Mouse (Mus musculus) fat pad, adult 2 months (tissue): ENCODE measurements around the gene Gimap3.

Experiments
- DNase-seq: peaks from one replicate; pipeline ENCODE4 v3.0.0-alpha.2; 2011; ENCODE audit warnings: low read depth, low spot score; ENCODE audit errors: extremely low read depth

Gene Gimap3

DNA sequence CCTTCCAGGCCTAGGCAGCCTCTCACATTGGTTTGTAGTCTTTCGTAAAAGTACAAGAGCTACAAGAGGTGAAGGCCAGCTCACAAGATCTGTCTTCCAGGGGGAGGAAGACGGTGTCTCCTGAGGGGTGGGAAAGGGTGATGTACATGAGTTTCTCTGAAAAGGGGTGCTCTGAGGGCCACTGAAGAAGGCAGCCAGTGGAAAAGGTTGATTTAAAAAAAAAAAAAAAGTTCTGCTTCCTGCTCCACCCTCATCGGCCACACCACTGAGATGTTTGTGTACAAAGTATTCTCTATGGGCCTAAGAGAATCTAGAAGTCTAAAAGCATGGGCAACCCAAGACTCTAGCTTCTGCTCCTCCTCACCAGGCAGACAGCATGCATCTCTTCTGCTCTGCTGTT, at the start of gene Gimap3:
Gimap3 (minus strand) TSS at position 156 of the 400 bp plus-strand sequence.
- DNase-seq = no peak

DNA sequence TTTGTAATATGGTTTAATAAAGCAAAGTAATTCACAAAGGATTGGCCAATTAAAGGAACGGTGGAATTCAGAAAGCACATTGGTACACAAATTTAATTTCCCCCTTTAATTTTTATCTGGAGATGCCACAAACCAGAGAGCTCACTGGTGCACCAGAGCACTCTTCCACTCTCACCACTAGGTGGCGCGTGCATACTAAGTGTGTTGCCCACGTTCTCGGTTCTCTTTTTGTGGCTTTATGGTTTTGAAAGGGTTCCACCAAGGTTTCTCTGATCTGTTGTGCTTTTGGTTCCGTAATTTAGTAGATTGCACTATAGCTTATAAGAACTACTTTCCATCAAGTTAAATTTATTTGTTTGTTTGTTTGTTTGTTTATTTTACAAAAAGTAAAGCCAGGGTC, 47.2 kb upstream of the Gimap3 start:
- no peak for DNase-seq

GRCm38 (mm10) chr6:48815013-48815412, 44.4 kb upstream of the Gimap3 start:
- DNase-seq = no peak

- DNase-seq = no peak
Observed at GRCm38 (mm10) chr6:48809494-48810219, 39.0 kb upstream of the Gimap3 start.

- no peak for DNase-seq
Observed at GRCm38 (mm10) chr6:48806746-48807145, 36.1 kb upstream of the Gimap3 start.

DNA sequence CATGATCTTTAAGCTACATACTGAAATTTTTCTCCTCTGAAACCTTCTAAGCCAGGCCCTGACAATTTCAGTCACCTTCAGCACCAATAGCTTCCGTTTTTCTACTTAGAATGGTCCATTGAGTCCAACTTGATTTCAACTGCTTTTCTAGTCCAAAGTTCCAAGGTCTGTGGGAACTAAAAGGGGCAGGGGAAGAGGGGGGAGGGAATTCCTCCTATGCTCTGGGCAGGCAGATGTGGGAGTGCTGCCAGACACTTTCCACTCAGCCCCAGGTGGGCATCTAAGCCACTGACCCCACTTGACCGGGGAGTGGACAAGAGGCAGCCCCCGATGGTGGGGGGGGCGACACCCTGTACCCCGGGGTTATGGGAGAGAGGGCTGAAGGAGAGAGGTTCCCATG, 33.7 kb upstream of the Gimap3 start:
- no peak for DNase-seq

DNA sequence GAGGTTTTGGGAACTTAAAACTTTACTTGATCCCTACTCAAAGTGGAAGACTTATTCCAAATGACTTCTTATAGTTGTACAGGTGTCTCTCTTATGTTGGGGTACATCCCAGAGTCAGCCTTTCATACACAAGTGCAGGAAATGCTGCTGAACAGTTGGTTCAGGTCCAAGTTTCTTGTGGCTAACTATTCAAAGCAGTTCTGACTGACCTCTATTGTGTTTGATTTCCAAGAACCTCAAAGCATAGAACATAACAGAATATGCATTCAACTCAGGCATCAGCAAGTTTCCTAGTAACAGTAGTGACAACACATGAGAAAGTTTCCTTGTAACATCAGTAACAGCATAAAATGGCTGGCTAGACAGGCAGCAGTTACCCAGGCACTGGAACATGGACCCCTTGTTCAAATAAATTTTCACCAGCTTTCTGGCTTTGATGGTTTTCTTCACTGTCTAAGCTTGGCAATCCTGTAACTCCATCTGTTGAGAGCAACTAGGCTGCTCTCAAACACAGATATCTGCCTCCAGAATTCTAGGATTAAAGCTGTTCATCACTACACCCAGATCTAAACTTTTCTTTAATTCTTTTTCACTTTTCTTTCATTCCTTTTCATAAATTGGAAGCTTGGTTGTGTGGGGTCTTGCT, 32.9 kb upstream of the Gimap3 start:
- no peak for DNase-seq

DNA sequence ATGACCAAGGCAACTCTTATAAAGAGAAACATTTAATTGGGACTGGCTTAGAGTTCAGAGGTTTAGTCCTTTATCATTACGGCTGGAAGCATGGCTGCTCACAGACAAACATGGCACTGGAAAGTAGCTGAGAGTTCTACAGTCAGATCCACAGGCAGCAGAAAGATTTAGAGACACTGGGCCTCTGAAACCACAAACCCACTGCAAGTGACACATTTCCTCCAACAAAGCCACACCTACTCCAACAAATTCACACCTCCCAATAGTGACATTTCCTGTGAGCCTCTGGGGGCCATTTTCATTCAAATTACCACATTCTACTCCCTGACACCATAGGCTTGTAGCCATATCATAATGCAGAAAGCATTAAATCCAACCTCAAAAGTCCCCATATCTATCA, 31.2 kb upstream of the Gimap3 start:
- DNase-seq = no peak

DNA sequence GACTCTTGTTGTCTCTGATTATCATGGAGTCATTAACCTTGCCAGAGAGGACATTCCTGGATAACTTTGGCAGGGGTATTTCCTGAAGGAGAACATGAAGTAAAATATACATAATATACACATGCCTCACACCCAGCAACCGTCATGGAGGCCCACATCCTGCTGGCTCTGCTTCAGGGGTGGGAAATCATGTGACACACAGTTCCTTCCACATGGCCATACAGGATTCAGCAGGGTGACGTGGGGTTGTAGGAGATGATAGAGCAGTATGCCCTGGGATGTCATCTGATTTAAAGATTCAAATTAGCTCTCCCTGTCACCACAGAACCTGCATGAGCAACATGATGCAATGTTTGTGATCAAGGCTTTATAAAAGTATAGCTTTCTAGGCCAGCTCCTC, 17.2 kb upstream of the Gimap3 start:
- DNase-seq = no peak

DNA sequence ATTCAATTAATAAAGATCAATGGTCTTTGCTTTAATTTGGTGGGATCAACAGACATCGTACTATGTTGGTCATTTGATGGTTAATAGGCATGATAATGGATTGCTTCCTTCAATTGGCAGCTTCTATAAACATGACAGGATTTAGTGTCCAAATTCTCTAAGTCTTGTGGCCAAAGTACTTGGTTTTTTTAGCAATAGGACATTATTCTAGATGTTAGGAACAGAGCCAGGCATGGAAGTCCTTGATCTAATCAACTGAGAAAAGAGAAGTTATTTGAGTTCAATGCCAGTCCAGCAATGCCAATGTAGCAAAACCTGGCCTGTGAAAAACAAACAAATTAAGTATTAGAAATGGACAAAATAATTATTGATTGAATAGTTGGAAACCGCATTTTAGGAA, 14.9 kb upstream of the Gimap3 start:
- DNase-seq = no peak

GRCm38 (mm10) chr6:48785189-48785588, 14.5 kb upstream of the Gimap3 start:
- peak; percentile 82 for DNase-seq

DNA sequence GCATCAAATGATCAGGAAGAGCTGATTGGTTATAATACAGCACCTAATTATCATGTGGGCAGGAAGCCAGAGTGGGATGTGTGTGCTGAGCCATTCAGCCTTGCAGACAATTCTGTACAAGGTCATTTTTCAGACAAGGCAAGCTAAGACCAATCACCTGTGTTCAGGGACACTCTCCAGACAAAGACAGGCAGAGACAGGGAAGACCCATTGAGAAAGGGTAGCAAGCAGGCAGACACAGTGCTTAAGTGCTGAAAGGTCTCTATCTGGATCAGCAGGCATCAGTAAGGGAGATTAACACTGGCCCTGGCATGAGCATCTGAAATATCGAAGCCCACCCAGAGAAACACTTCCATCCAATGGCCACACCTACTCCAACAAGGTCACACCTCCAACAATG, 13.8 kb upstream of the Gimap3 start:
- DNase-seq = no peak

DNA sequence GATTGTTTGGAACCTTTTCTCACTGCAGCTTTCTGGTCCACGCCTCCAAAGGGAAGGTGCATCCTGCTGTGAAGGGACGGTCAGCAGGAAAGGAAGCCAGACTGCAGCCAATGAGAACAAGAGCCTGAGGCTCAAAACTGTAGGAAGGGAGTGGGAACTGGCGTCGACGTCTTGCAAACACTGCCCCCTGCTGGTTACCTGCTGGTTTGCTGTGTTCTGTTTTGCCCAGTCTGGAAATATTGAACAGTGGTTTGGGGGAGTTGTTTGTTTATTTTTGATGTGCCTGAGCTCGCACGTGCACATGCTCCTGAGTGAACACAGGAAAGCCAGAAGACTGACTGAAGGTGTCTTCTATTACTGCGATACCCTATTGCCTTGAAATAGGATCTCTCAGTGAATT, 1.4 kb upstream of the Gimap3 start:
- DNase-seq = no peak

DNA sequence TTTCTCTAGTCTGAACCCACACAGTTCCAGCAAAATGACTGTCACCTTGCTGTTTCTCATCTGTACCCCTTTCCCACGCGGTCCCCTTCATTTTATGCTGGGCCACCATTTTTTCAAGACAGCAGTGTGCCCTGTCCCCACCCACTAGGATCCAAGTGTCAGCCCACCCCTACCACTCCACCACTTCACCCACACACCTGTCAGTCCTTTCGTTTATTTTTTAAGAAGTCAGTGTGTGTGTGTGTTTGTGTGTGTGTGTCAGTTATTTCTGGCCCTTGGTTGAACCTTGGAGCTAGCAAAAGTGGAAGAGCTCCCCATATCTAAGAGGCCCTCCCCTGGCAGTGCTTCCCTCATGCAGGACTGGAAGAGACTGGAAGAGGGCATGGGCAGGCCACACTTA, 1.7 kb downstream of the Gimap3 start:
- DNase-seq = no peak

GRCm38 (mm10) chr6:48768178-48768869, 2.3 kb downstream of the Gimap3 start:
- no peak for DNase-seq

DNA sequence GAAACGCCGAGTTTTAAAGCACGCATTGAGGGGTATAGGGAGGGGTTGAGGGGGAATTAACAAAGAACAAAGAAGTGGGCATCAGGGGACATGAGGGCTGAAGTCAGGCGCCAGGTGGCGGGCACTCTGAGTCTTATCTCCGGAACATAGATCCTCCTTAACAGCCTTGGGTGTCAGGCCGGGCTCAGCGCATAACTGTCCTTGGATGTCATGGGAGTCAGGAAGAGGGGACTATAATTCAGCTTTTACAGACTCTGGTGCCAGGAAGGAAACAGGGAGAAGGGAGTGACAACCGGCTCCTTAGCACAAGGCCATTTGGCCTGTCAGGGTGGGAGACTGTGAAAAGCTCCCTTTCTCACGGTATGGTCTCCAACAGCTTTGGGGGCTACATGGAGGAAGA, 6.2 kb downstream of the Gimap3 start:
- DNase-seq = no peak

GRCm38 (mm10) chr6:48763567-48764270, 6.9 kb downstream of the Gimap3 start:
- DNase-seq = no peak

GRCm38 (mm10) chr6:48747091-48747966, 23.3 kb downstream of the Gimap3 start:
- DNase-seq = no peak

DNA sequence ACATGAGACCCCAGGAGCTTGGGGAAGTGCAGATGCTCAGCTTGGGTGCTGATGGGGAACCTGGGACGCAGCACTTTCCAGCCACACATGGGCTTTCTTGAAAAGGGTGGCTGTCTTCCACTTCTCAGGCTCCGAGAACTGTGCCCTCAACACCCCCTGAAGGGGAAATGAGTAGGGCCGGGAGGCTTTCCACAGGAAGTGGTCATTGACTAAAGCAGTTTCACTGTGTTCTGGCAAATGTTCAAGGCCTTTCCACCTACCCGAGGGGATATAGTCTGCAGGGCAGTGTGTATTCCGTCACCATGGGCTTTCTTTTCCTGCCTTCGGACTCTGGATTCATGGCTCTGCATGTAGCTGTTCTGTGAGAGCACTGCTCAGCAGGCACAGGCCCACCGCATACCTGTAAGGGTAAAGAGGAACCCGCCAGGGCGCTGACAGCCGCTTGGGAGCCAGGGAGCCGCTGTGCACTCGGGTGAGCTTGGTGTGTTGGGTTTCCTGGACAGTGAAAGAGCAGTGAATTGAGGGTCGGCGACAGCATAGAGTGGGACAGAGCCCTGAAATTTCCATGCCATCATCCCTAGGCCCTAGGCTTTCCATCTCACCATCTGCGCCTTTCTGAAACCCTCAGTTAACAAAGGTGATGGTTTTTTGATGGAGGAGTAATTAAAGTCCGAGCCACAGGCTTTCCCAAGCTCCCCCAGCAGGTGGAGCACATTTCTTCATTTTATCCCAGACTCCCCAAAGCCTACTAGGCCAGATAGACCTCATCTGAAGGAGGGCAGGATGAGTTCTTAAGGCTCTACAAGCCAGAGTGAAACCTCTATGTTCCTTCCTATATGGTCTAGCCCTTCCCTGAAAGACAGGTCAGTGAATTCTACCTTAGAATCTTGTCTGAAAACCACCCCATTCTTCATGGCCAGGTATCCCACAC, 24.4 kb downstream of the Gimap3 start, which contains the start of gene Gimap5:
Gimap5 (plus strand) TSS at position 239 of the 931 bp plus-strand sequence.
- no peak for DNase-seq
